In the genomic region with DNA sequence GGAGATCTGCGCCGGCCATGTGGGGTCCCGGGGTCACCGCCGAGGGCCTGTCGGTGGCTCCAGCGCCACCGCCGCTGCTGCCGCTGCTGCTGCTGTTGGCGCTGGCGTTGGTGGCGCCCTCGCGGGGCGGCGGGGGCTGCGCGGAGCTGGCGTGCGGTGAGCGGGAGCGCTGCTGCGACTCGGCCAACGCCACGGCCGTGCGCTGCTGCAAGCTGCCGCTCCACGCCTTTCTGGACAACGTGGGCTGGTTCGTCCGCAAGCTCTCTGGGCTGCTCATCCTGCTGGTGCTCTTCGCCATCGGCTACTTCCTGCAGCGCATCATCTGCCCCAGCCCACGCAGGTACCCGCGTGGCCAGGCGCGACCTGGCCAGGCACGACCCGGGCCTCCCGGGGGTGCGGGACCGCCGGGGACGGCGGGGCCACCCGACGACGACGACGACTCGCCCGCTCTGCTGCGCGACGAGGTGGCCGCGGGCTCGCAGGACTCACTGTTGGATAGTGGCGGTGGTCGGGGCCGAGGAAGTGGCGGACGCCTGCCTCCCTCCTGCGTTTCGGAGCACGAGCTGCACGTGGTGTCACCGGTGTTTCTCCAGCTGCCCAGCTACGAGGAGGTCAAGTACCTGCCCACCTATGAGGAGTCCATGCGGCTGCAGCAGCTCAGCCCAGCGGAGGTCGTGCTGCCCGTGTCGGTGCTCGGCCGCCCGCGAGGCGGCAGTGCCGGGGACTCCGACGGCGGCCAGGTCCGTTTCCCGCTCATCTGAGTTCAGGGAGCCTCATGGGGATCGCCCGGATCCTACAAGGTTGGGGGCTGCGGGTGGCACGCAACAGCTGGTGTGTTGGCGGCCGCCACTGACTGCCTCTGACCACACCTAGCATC, we compare ENCODE assay signal across 9 mouse cellular contexts. TPM values are rescaled to one million over a fixed set of nuclear protein-coding genes. Genes with fewer than 3 reads are reported as not detected.
DNase-seq lines count a peak whose midpoint lies in the region; ATAC-seq and TF ChIP-seq lines count a peak whose summit lies in the region.
"Had no signal": no experiment of that assay in that cellular context is flagged by ENCODE, and none has a peak within 500 bp of the region (broad histone marks: within the 10 kb centered on the region; RNA-seq: fewer than 3 reads in every experiment).

No protein-coding gene starts in this region.

- TF ChIP-seq RAD21 in MEL (IDR thresholded peaks at IDR 0.05; ENCODE audit: low read depth, low read length): no peak

- no peak for TF ChIP-seq EP300 in MEL (IDR thresholded peaks at IDR 0.05; ENCODE audit: low read depth in 1 of 2, low read length in 2 of 2)
- no peak for TF ChIP-seq EP300 in lung, postnatal 0 days (IDR thresholded peaks at IDR 0.05)

- H3K9me3 ChIP-seq in MEL (replicated peaks; ENCODE audit: insufficient read depth, low read length): no peaks in the 10 kb centered on the region
- H3K9me3 ChIP-seq in embryonic facial prominence, embryonic 11.5 days (replicated peaks; ENCODE audit: control insufficient read depth, low read length): no peaks in the 10 kb centered on the region
- no peaks in the 10 kb centered on the region for H3K9me3 ChIP-seq in heart, embryonic 16.5 days (replicated peaks; ENCODE audit: control insufficient read depth, low read length)
- H3K9me3 ChIP-seq in lung, postnatal 0 days (ENCODE audit: low read length): no peaks in the 10 kb centered on the region

- H3K36me3 ChIP-seq in MEL (ENCODE audit: control insufficient read depth in 1 of 2, insufficient read depth in 2 of 2, low read length in 2 of 2): peaks cover 0 to 4% of the 10 kb centered on the region in 2 experiments; a peak in 2 of 4 replicates
- no peaks in the 10 kb centered on the region for H3K36me3 ChIP-seq in embryonic facial prominence, embryonic 11.5 days (replicated peaks; ENCODE audit: control insufficient read depth, insufficient read depth, low read depth, low read length)
- no peaks in the 10 kb centered on the region for H3K36me3 ChIP-seq in heart, embryonic 16.5 days (ENCODE audit: control insufficient read depth, insufficient read depth)
- no peaks in the 10 kb centered on the region for H3K36me3 ChIP-seq in lung, postnatal 0 days (ENCODE audit: insufficient read depth, low read length)

- peak in 1 of 3 experiments; percentile 20; a peak in 1 of 6 replicates for TF ChIP-seq CTCF in MEL (IDR thresholded peaks at IDR 0.05 in 2 of 3, conservative IDR thresholded peaks at IDR 0.05 in 1 of 3; ENCODE audit: control insufficient read depth in 1 of 3, insufficient read depth in 1 of 3, low read depth in 2 of 3, low read length in 3 of 3, poor library complexity in 1 of 3, severe bottlenecking in 1 of 3)
- TF ChIP-seq CTCF in lung, postnatal 0 days (IDR thresholded peaks at IDR 0.05): peak; percentile 60

- no peaks in the 10 kb centered on the region; a peak in 1 of 4 replicates for H3K4me1 ChIP-seq in MEL (ENCODE audit: control insufficient read depth in 1 of 2, insufficient read depth in 2 of 2, low read length in 2 of 2)
- peaks cover 5% of the 10 kb centered on the region; the same call in 1 of the 2 replicates for H3K4me1 ChIP-seq in embryonic facial prominence, embryonic 11.5 days (ENCODE audit: control insufficient read depth, insufficient read depth, low read length)
- H3K4me1 ChIP-seq in heart, embryonic 16.5 days (ENCODE audit: control insufficient read depth, insufficient read depth, low read length): peaks cover 7% of the 10 kb centered on the region
- no peaks in the 10 kb centered on the region for H3K4me1 ChIP-seq in lung, postnatal 0 days (ENCODE audit: insufficient read depth, low read depth, low read length)

- H3K4me3 ChIP-seq in MEL (ENCODE audit: control insufficient read depth in 1 of 2, insufficient read depth in 1 of 2, low read depth in 2 of 2, low read length in 2 of 2): peak overlapping the region; percentile 57 to 68; a peak in 3 of 4 replicates
- H3K4me3 ChIP-seq in embryonic facial prominence, embryonic 11.5 days (ENCODE audit: low read depth, low read length): peak overlapping the region; percentile 64
- peak overlapping the region; percentile 67 for H3K4me3 ChIP-seq in heart, embryonic 16.5 days (ENCODE audit: low read length)
- peak overlapping the region; percentile 51 for H3K4me3 ChIP-seq in lung, postnatal 0 days (ENCODE audit: low read depth, low read length)

- H3K9ac ChIP-seq in MEL (ENCODE audit: control insufficient read depth, low read depth, low read length, poor library complexity, severe bottlenecking): peak overlapping the region; percentile 66
- peak overlapping the region; percentile 61 for H3K9ac ChIP-seq in embryonic facial prominence, embryonic 11.5 days (replicated peaks; ENCODE audit: low read length)
- peak overlapping the region; percentile 68 for H3K9ac ChIP-seq in heart, embryonic 16.5 days (ENCODE audit: low read length)
- no peak overlapping the region for H3K9ac ChIP-seq in lung, postnatal 0 days (replicated peaks; ENCODE audit: low read depth)

- under 1% methylated on average over 76 of the region's 96 CpGs for WGBS in embryonic facial prominence, embryonic 11.5 days
- under 1% methylated on average over 94 of the region's 96 CpGs for WGBS in heart, embryonic 16.5 days
- 1% methylated on average over 64 of the region's 96 CpGs for WGBS in lung, postnatal 0 days

- no peak overlapping the region for H3K27ac ChIP-seq in MEL (ENCODE audit: control insufficient read depth, low read depth, low read length)
- no peak overlapping the region for H3K27ac ChIP-seq in embryonic facial prominence, embryonic 11.5 days (replicated peaks; ENCODE audit: low read depth, low read length)
- H3K27ac ChIP-seq in heart, embryonic 16.5 days (ENCODE audit: low read length): 0 out of 2 replicates have a peak overlapping the region, but pooled peaks have one; percentile 9
- no peak overlapping the region for H3K27ac ChIP-seq in lung, postnatal 0 days (ENCODE audit: low read length)

- peak; percentile 75 for ATAC-seq in embryonic facial prominence, embryonic 11.5 days (replicated peaks; ENCODE audit: insufficient number of reproducible peaks, low FRiP score, low TSS enrichment, low read depth)
- ATAC-seq in heart, embryonic 16.5 days (replicated peaks; ENCODE audit: extremely low read depth, insufficient read depth, low FRiP score): peak; percentile 59
- ATAC-seq in lung, postnatal 0 days: peak; percentile 67

- peaks cover 0 to 12% of the 10 kb centered on the region in 2 experiments; a peak in 3 of 4 replicates for H3K27me3 ChIP-seq in MEL (ENCODE audit: control insufficient read depth in 1 of 2, insufficient read depth in 2 of 2, low read length in 2 of 2)
- H3K27me3 ChIP-seq in embryonic facial prominence, embryonic 11.5 days (ENCODE audit: control insufficient read depth, insufficient read depth, low read length): peaks cover 11% of the 10 kb centered on the region
- H3K27me3 ChIP-seq in heart, embryonic 16.5 days (ENCODE audit: control insufficient read depth, insufficient read depth, low read length): peaks cover 11% of the 10 kb centered on the region; the same call in 1 of the 2 replicates
- peaks cover 25% of the 10 kb centered on the region for H3K27me3 ChIP-seq in lung, postnatal 0 days (replicated peaks; ENCODE audit: insufficient read depth, low read length)

- no peak for TF ChIP-seq POLR2A in MEL (IDR thresholded peaks at IDR 0.05; ENCODE audit: control insufficient read depth in 1 of 2, insufficient read depth in 1 of 2, low read depth in 1 of 2, low read length in 2 of 2, poor library complexity in 1 of 2)

- peak overlapping the region; percentile 99 for H3K4me2 ChIP-seq in embryonic facial prominence, embryonic 11.5 days (ENCODE audit: low read depth, low read length)
- peak overlapping the region; percentile 99 for H3K4me2 ChIP-seq in heart, embryonic 16.5 days (ENCODE audit: low read depth, low read length)
- peak overlapping the region; percentile 98 for H3K4me2 ChIP-seq in lung, postnatal 0 days (replicated peaks; ENCODE audit: low read depth, low read length)

- DNase-seq in B cell, adult 2 months: peak; percentile 39 to 53
- peak; percentile 30 for DNase-seq in MEL (ENCODE audit: low read depth, low spot score)
- peak; percentile 58 for DNase-seq in embryonic facial prominence, embryonic 11.5 days (ENCODE audit: low spot score)
- peak; percentile 18 to 62 for DNase-seq in kidney, postnatal 25 days
- DNase-seq in lung, postnatal 0 days (ENCODE audit: low spot score): peak; percentile 24
- DNase-seq in right cerebral cortex, adult 18-20 months: peak; percentile 28
- DNase-seq in c-Kit-positive CD71-positive TER-119-positive erythroid progenitor cells, embryonic 14.5 days (ENCODE audit: low spot score): no peak

- no peaks in the 10 kb centered on the region for H3K79me2 ChIP-seq in MEL (ENCODE audit: control insufficient read depth, insufficient read depth, low read length, poor library complexity)

TF ChIP-seq in MEL, 35 proteins besides CTCF, POLR2A, EP300 and RAD21:
- TF ChIP-seq USF1 (IDR thresholded peaks at IDR 0.05; ENCODE audit: low read depth, low read length) (no peak), ZMIZ1 (IDR thresholded peaks at IDR 0.05; ENCODE audit: low read depth, low read length) (no peak), MYB (IDR thresholded peaks at IDR 0.05; ENCODE audit: low read depth, low read length) (no peak), RCOR1 (IDR thresholded peaks at IDR 0.05; ENCODE audit: low read depth, low read length) (no peak), BHLHE40 (IDR thresholded peaks at IDR 0.05; ENCODE audit: borderline replicate concordance, low read depth, low read length) (no peak), NELFE (IDR thresholded peaks at IDR 0.05; ENCODE audit: low read depth, low read length) (no peak), ELF1 (IDR thresholded peaks at IDR 0.05; ENCODE audit: low read depth, low read length) (no peak), JUND (IDR thresholded peaks at IDR 0.05; ENCODE audit: low read depth, low read length) (no peak), GATA1 (IDR thresholded peaks at IDR 0.05; ENCODE audit: low read depth, low read length) (no peak), SIN3A (IDR thresholded peaks at IDR 0.05; ENCODE audit: low read length) (no peak), ZKSCAN1 (IDR thresholded peaks at IDR 0.05; ENCODE audit: low read depth, low read length) (no peak), POLR2AphosphoS5 (IDR thresholded peaks at IDR 0.05; ENCODE audit: borderline replicate concordance, low read depth, low read length) (no peak), POLR2AphosphoS2 (IDR thresholded peaks at IDR 0.05; ENCODE audit: low read length) (no peak), NRF1 (IDR thresholded peaks at IDR 0.05; ENCODE audit: insufficient read depth, low read depth, low read length, poor library complexity, severe bottlenecking) (no peak), UBTF (IDR thresholded peaks at IDR 0.05; ENCODE audit: borderline replicate concordance, insufficient read depth, low read depth, low read length) (no peak), MAZ (IDR thresholded peaks at IDR 0.05; ENCODE audit: low read depth, low read length) (no peak)

RNA-seq across cellular contexts. Expression of gene 1110032F04Rik, which starts 0.5 kb away (rescaled TPM):
- 2.2 and 2.7 TPM in 2 replicates for total RNA-seq in MEL (2012; rRNA removed)
- 1 to 10 TPM in 1 of 2 experiments, not detected in 1; 2.0 TPM for polyA plus RNA-seq in MEL (2012; ENCODE audit: insufficient read depth in 1 of 2, insufficient read length in 2 of 2, low read depth in 1 of 2, low replicate concordance in 2 of 2, missing spikeins in 1 of 2)
- 1.4 and 1.5 TPM in 2 replicates for polyA plus RNA-seq in embryonic facial prominence, embryonic 11.5 days (2014; fragmentation: Nextera tagmentation; extraction: Ambion mirVana)
- 3.4 and 3.6 TPM in 2 replicates for polyA plus RNA-seq in heart, embryonic 16.5 days (2015; fragmentation: Nextera tagmentation; extraction: Ambion mirVana)
- 0.20 and 0.41 TPM in 2 replicates for polyA plus RNA-seq in lung, postnatal 0 days (2015; fragmentation: Nextera tagmentation; extraction: Ambion mirVana)
- total RNA-seq: gastrocnemius, postnatal 36 days had no signal
